Mouse (Mus musculus): ENCODE measurements around the gene Npy1r. TPM values are rescaled to one million over a fixed set of nuclear protein-coding genes. Genes with fewer than 3 reads are reported as not detected.

Npy1r gene
- not detected in 2 replicates for polyA plus RNA-seq (2012)

DNA sequence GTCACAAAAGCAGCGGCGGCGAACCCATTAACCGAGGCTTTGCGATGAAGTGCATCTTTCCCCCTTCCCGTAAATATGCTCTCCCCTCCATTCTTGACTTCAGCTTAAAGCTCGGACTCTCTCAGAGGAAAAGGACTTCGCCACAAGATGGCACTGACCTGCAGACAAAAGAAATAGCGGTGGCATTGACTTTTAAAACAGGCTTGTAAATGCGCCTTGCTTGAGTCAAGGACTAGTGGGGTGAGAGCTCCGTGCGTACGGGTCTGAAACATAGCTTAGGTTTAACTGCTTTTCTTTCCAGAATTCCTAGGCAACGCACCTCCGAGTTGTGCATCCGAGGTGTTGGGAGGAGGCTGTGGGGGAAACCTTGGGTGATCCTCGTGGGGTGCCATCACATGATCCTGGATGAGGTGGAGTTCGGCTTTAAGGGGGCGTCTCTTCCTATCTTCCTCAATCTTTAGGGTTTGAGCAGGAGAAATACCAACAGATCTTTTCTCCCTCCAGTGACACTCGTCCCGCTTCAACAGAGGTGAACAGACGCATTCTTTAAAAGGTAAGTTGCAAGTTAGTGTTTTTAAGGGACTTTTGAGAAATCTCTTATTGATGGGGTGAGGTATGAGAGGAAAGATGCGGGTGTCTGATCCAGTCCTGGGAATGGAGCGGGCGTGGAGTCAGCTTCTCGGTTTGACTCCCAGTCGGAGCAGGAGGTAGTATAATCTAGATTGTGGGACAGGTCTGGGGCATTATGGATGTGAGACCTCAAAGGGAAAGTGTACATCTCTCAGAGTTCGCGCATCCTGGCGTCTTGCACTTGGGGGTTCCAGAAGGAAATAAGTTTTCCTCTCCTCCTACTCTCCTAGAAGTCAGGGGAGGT is at the start of gene Npy1r:
Gene Npy1r, plus strand, starts transcription at position 223 of the 874 bp plus-strand sequence.
- TF ChIP-seq GATA1 (IDR thresholded peaks at IDR 0.05; ENCODE audit: low read length): no peak

DNA sequence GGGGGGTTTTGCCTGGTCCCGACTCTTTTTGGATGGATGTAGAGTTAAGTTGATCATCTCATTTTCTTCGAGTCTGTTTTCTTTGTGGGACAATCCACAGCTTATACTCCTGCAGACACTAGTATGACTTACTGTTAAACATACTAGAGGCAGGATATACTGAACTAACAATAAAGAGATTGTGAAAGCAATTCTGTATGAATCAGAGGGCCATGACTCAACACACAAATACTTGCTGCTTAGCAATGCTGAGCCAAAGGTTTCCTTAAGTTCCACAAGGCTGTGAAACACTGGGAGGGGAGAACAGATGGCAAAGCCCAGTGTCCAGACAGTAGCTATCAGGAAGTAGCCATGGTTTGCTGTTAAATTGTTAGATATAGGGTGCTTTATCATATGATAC is 15.7 kb upstream of the Npy1r start:
- TF ChIP-seq GATA1 (IDR thresholded peaks at IDR 0.05; ENCODE audit: low read length): no peak

DNA sequence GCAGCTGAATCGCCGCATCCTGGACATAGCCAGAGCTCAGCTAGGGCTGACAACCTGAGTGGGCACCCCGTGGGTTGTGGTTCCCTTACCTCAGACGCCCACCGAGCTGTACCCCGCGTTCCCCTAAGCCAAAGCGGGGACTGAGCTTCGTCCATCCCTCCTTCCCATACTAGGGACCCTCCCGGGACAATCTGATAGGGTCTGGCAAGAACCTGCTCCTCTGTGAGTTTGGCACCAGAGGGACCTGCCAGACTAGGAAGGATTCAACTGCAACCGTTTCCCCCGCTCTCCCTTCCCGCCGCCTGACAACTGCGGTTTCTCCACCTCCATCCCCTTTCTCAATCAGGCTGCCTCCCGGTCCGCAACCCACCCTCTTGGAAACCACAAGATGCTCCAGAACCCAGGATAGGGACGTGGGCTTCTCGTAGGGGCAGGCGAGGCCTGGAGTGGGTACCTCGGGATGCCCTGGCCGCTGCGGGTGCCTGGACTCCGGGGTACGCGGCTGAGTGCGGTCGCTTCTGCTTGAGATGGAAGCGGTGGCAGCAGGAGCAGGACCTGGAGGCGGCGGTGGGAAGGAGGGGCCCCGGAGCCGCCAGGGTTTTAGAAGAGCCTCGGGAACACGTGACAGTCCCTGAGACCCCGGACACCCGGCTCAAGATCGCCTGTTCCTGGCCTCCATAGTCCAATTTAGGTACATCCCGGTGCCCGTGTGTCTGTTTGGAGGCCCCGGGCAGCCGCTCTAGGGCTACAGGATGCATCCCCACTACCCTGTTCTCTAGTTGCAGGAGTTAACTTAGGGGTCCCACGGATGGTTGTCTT is 9.3 kb upstream of the Npy1r start, which contains the start of gene Npy5r:
Gene Npy5r, minus strand, starts transcription at position 618 of the 819 bp plus-strand sequence.
- TF ChIP-seq GATA1 (IDR thresholded peaks at IDR 0.05; ENCODE audit: low read length): no peak

DNA sequence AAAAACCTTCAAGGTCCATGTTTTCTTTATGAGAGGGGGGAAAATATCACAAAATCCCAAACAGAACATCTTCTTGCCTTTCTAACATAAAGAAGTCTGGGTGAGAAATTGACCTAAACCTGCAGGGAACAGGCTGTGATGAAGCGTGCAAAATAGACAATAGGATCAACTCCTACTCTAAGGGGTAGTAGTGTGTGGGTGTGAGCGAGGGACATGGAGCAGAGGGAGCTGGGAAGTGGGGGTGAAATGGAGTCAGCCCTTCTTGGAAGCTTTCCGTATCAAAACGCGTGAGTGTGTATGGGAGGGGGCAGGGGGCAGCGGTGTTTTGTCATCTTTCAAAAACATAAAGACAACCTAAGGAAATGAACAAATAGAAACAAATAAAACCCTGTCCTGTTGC is 8.6 kb upstream of the Npy1r start:
- no peak for TF ChIP-seq GATA1 (IDR thresholded peaks at IDR 0.05; ENCODE audit: low read length)

DNA sequence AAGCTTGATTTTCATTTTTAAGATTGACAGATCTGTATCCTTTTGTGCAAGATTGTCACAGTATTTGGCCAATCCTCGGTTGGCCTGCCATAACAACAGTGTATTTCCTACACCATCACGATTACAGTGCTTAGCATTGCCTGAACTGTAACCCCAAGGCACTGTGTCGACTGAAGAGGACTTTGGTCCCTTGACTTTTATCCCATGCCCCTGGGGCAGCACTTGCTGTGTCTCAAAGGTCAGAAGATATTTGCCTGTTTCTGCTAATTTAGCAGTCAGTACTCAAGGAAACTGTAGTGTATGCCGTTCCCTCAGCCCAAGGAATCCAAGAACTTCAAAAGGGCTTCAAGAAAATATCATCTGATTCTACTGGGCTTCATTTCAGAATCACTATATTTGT is 8.2 kb upstream of the Npy1r start:
- no peak for TF ChIP-seq GATA1 (IDR thresholded peaks at IDR 0.05; ENCODE audit: low read length)

DNA sequence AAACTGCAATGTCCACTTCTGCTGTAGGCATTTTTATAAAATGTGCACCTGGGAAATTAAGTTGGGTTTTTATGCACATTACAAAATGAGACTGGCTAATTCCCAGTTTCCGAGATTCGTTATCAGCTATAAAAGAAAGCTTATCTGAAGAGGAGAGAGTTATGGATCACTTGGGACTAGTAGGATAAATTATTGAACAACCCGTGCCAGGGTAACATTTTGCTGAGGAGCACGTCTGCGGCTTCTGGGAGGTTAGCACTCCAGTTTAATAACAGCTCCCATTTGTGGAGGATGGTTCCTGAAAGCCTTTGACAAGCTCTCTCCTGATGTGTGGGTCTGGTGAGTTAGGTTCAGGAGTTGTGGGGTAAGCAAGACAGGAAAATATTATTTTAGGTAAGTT is 6.6 kb upstream of the Npy1r start:
- no peak for TF ChIP-seq GATA1 (IDR thresholded peaks at IDR 0.05; ENCODE audit: low read length)

DNA sequence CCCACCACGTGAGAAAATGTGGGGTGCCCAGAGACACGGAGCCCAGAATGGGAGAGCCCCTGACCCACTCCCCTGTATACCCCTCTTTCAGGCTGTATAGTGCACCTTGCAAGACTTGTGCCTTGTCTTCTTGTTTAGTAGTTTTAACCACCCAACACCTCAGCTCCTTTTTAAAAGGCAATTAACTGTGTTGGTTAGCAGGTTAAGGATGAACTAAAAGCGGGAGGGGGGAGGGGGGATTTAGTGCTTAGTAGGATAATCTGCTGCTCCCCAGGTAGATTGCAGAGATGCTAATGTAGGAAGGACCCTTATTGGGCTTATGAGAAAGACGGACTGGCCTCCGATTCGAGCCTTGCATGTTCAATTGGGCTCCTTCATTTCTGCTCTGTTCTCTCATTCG is 1.0 kb downstream of the Npy1r start:
- TF ChIP-seq GATA1 (IDR thresholded peaks at IDR 0.05; ENCODE audit: low read length): no peak

DNA sequence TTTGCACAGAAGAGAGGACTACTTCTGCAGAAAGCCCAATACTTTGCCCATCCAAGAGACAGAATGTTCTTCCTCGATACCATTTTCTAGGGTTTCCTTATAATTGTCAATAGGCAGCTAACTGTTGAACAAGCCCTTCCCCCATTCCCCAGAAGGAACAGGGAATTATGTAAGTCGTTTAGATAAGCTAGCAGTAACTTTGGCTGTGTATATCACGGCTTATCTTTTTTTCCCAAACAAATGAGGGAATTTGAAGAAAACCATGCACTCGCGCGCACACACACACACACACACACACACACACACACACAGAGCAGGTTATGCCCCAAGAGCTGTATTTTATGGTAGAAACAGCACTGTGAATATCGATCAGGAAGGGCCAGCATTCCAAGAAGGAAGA is 1.8 kb downstream of the Npy1r start:
- no peak for TF ChIP-seq GATA1 (IDR thresholded peaks at IDR 0.05; ENCODE audit: low read length)

DNA sequence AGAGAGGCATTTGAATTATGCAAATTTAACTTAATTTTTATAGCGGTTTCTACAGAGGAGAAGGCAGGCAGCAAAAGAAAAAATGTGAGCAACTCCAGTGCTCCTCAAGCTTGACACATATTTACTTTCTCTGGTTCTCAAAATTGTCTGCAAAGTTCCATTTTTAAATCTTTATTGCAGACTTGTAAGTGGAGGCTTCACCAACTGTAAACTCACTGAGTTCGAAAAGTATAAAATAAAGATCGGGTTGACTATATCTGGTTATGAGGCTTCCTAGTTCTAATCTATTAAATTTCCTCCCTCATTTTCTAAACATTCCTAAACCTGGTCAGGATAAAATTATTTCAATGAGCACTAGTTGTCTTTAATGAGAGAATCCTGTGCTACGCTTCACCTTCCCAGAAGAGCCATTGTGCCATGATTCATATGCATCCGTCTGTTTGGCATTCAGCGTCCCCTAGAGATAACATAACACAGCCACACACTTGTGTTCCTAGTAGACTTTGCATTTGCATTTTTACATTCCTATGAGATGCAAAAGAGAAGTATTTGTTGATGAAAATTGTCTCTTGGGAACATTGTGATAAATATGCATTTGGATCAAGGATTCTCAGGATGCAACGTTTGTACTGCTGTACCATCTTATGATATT is 17.5 kb downstream of the Npy1r start:
- no peak for TF ChIP-seq GATA1 (IDR thresholded peaks at IDR 0.05; ENCODE audit: low read length)

DNA sequence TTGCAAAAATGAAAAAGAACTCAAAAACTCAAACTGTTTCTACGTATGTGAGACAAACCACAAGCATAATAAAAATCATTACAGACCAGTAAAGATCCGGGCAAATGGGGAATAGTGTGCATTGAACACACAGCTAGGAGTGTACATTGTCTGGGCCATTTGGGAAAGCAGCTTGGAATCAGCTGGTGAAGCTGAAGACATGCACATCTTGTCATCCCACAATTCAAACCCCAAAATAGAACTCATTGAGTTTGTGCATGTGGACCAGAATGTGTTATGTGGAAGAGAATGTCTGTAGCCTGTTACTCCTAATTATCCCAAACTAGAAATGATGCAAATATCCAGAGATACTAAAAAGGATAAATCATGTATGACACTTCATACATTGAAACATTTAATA is 25.8 kb downstream of the Npy1r start:
- no peak for TF ChIP-seq GATA1 (IDR thresholded peaks at IDR 0.05; ENCODE audit: low read length)

DNA sequence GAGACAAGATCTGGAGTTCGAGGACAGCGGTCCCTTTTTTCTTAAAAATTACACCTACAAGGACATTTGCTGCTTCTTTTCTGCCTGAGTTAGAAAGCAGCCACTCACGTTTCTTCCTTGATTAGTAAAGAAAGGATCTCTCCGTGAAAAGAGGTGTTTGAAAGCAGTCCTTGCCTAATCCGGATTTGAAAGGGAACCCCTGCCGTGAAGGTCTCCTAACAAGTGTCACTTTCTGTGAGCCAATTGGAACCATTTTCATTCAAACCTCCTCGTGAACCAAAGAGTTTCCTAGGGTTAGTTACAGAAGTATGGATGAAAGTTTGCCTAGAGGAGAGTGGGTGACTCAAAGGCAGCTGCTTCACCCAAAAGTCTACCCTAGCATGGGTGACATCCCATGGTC is 32.5 kb downstream of the Npy1r start:
- no peak for TF ChIP-seq GATA1 (IDR thresholded peaks at IDR 0.05; ENCODE audit: low read length)

DNA sequence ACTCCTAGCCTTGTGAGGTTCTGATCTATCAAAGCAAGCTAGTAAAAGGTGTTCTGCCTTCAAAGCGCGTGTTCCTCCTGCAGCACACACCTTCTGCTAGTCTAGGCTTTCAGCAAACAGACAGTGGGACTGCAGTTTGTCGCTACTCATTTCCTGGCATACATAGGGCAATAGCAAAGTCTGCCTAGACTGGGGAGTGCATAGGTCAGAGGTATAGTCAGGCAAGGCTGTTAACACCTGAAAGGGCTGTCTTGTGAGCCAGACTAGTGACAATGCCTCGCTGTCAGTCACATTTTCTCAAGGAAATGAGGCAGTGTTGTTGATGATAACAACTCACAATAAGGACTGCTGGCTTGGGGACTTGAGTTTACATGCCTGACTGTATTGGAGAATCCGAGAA is 35.0 kb downstream of the Npy1r start:
- TF ChIP-seq GATA1 (IDR thresholded peaks at IDR 0.05; ENCODE audit: low read length): no peak

DNA sequence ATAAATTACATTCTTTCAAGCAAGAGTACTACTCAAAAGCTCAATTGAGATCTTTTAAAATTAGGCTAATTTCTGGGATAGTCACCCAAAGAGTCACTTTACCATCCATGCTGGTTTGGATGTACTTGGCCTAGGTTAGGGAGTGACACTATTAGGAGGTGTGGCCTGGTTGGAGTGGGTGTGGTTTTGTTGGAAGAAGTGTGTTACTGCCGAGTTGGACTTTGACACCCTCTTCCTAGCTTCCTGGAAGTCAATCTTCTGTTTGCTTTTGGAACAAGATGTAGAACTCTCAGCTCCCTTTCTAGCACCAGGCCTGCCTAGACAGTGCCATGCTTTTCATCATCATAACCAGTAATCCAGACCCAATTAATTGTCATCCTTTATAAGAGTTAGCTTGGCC is 45.4 kb downstream of the Npy1r start:
- no peak for TF ChIP-seq GATA1 (IDR thresholded peaks at IDR 0.05; ENCODE audit: low read length)

DNA sequence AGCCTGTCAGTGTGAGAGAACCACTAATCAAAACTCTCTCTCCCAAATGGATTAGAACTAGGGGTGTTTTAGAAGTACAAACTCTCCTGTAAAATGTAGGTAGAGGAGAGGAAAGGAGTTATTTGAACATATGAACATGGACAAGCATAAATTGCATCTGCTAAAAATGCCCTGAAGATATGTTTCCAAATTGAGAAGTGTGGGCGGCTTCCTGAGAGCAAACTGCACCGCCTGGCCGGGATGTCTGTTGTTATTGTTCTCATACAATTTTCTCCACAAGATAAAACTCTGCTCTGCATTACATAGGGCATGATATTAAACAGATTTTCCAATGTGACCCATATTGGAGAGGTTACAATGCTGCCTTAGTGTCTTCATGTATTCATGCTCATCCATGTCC is 48.6 kb downstream of the Npy1r start:
- no peak for TF ChIP-seq GATA1 (IDR thresholded peaks at IDR 0.05; ENCODE audit: low read length)

DNA sequence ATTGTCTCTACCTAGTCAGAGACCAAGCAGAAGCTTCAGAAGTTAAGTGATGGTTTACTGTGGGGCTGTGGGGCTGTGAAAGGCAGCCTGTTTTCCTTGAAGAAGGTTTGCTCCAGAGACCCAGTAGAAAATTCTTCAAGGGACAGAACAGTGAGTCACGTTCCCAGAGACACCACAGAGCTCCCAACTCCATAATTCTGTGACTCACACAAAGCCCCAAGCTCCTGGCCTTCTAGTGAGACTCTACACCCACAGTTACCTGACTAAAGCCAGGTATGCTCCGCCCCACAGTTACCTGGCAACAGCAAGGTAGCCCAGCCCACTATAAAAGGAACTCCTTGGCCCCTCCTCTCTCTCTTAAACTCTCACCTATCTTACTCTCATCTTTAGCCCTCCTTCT is 54.6 kb downstream of the Npy1r start:
- no peak for TF ChIP-seq GATA1 (IDR thresholded peaks at IDR 0.05; ENCODE audit: low read length)

DNA sequence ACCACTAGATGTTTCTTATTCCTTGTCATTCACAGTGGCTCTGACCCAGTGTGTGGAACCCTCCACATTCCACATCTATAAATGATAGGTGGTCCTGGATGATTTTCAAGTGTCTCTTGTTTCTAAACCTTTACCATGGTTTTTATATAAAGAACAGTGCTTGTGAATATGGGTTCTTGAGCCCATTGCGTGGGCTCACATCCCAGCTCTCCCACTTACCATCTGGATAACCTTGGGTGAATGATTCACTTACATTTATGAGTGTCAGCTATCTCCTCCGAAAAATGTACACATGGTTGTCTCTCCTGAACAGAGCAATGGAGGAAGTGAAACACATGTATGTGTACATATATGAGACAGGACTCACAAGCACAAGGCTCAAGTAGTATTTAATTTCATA is 59.2 kb downstream of the Npy1r start:
- TF ChIP-seq GATA1 (IDR thresholded peaks at IDR 0.05; ENCODE audit: low read length): no peak

Other genes starting within 250 kb of the Npy1r start
- gene Tma16, start 210.7 kb upstream of the Npy1r start, polyA plus RNA-seq (2012): 10.8 and 13.0 TPM in 2 replicates
- gene Tktl2, start 185.4 kb upstream of the Npy1r start, polyA plus RNA-seq (2012): not detected in 2 replicates
- not detected in 2 replicates for gene Npy5r, start 9.1 kb upstream of the Npy1r start, polyA plus RNA-seq (2012)
- 47.0 and 60.9 TPM in 2 replicates for gene Naf1, start 163.0 kb downstream of the Npy1r start, polyA plus RNA-seq (2012)

All from G1E-ER4 (cell line).